Mouse (Mus musculus) c-Kit-positive CD71-positive TER-119-negative erythroid progenitor cells, embryonic 14.5 days (primary cell): ENCODE measurements around the gene Odf4.
"Not testable (repeated sequence)": the region's sequence is repeated elsewhere in the genome, so short reads cannot be mapped to it uniquely, and the experiment has no call there.

Experiments used
- DNase-seq: peaks from one replicate; pipeline ENCODE4 v3.0.0-alpha.2; 2013; ENCODE audit warnings: low read depth

Gene Odf4

GRCm38 (mm10) chr11:68946806-68947440 is 20.0 kb upstream of the Odf4 start:
- DNase-seq: no peak

- DNase-seq: no peak
Measured at GRCm38 (mm10) chr11:68946001-68946400, 19.1 kb upstream of the Odf4 start.

- DNase-seq: no peak
Measured at GRCm38 (mm10) chr11:68945245-68945644, 18.4 kb upstream of the Odf4 start.

- no peak for DNase-seq
Measured at GRCm38 (mm10) chr11:68942731-68943130, 15.8 kb upstream of the Odf4 start.

GRCm38 (mm10) chr11:68940516-68940915 is 13.6 kb upstream of the Odf4 start:
- no peak for DNase-seq

- DNase-seq: peak; percentile 89
Measured at GRCm38 (mm10) chr11:68939451-68940304, 12.8 kb upstream of the Odf4 start.

- not testable (repeated sequence) for DNase-seq
Measured at GRCm38 (mm10) chr11:68936951-68937350, 10.1 kb upstream of the Odf4 start.

- no peak for DNase-seq
Measured at GRCm38 (mm10) chr11:68933885-68934507, 7.1 kb upstream of the Odf4 start.

- no peak for DNase-seq
Measured at GRCm38 (mm10) chr11:68929947-68930346, 3.1 kb upstream of the Odf4 start.

GRCm38 (mm10) chr11:68924749-68925148 is 2.1 kb downstream of the Odf4 start:
- no peak for DNase-seq

GRCm38 (mm10) chr11:68923191-68923590 is 3.7 kb downstream of the Odf4 start:
- no peak for DNase-seq

- DNase-seq: no peak
Measured at GRCm38 (mm10) chr11:68914566-68914965, 12.3 kb downstream of the Odf4 start.

- no peak for DNase-seq
Measured at GRCm38 (mm10) chr11:68911531-68912177, 15.2 kb downstream of the Odf4 start.

GRCm38 (mm10) chr11:68908846-68909503 is 17.9 kb downstream of the Odf4 start:
- no peak for DNase-seq

GRCm38 (mm10) chr11:68907251-68907650 is 19.6 kb downstream of the Odf4 start:
- no peak for DNase-seq

GRCm38 (mm10) chr11:68906461-68906790 is 20.5 kb downstream of the Odf4 start:
- DNase-seq: no peak

GRCm38 (mm10) chr11:68905665-68906460 is 21.0 kb downstream of the Odf4 start:
- DNase-seq: no peak

- no peak for DNase-seq
Measured at GRCm38 (mm10) chr11:68905138-68905531, 21.7 kb downstream of the Odf4 start.

- DNase-seq: peak; percentile 79
Measured at GRCm38 (mm10) chr11:68904375-68905137, 22.3 kb downstream of the Odf4 start.

GRCm38 (mm10) chr11:68903775-68904174 is 23.1 kb downstream of the Odf4 start:
- DNase-seq: no peak
